In the genomic region with DNA sequence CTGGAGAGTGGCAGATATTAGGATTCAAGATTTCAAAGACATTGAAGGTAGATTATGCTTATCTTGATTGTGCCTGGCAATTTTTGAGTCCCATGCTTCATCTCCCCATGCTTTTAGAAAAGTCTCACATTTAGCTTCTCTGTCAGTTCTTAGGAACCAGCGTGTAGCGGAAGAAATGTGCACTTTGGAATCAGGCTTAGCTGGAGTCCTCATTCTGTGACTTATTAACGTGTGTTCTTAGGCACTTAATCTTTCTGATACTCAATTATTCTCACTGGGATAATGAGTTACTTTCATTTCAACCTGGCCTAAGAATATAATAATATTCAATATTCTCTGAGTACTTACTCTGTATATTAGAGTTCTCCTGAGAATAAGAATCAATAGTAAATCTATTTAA, we compare ENCODE assay signal across 28 mouse cellular contexts. TPM values are rescaled to one million over a fixed set of nuclear protein-coding genes. Genes with fewer than 3 reads are reported as not detected.
DNase-seq lines count a peak whose midpoint lies in the region; ATAC-seq and TF ChIP-seq lines count a peak whose summit lies in the region.
"Had no signal": no experiment of that assay in that cellular context is flagged by ENCODE, and none has a peak within 500 bp of the region (broad histone marks: within the 10 kb centered on the region; RNA-seq: fewer than 3 reads in every experiment).

No protein-coding gene starts in this region.

- no peaks in the 10 kb centered on the region for H3K9me3 ChIP-seq in kidney, embryonic 14.5 days (ENCODE audit: control insufficient read depth, low read length)
- no peaks in the 10 kb centered on the region for H3K9me3 ChIP-seq in intestine, embryonic 16.5 days (ENCODE audit: control insufficient read depth, low read length)
- H3K9me3 ChIP-seq: heart, embryonic 15.5 days; liver, embryonic 12.5 days; midbrain, embryonic 12.5 days; neural tube, embryonic 12.5 days had no signal

- no peak overlapping the region for H3K27ac ChIP-seq in kidney, embryonic 14.5 days (ENCODE audit: low read depth, low read length)
- H3K27ac ChIP-seq in intestine, embryonic 16.5 days (ENCODE audit: low read length): no peak overlapping the region; the same call in 1 of the 2 replicates
- H3K27ac ChIP-seq in layer of hippocampus, adult 2 months: no peak overlapping the region
- H3K27ac ChIP-seq: heart, embryonic 15.5 days; hindbrain, postnatal 0 days; liver, embryonic 12.5 days; midbrain, embryonic 12.5 days; neural tube, embryonic 12.5 days; stomach, postnatal 0 days had no signal

- H3K4me2 ChIP-seq in kidney, embryonic 14.5 days (replicated peaks; ENCODE audit: low read depth, low read length): no peak overlapping the region
- 0 out of 2 replicates have a peak overlapping the region, but pooled peaks have one; percentile 22 for H3K4me2 ChIP-seq in intestine, embryonic 16.5 days (ENCODE audit: low read depth, low read length)
- H3K4me2 ChIP-seq: heart, embryonic 15.5 days; liver, embryonic 12.5 days; midbrain, embryonic 12.5 days; neural tube, embryonic 12.5 days had no signal

- H3K9ac ChIP-seq in kidney, embryonic 14.5 days (ENCODE audit: low read depth, low read length): no peak overlapping the region
- H3K9ac ChIP-seq in intestine, embryonic 16.5 days (ENCODE audit: low read depth, low read length): no peak overlapping the region
- H3K9ac ChIP-seq: heart, embryonic 15.5 days; liver, embryonic 12.5 days; liver, postnatal 0 days; midbrain, embryonic 12.5 days; neural tube, embryonic 12.5 days had no signal

- DNase-seq in kidney, adult 8-10 months: peak; percentile 50 to 71
- DNase-seq in kidney, postnatal 14 days: peak; percentile 47
- DNase-seq in layer of hippocampus, adult 8-10 months (ENCODE audit: low spot score in 2 of 2): no peak
- no peak for DNase-seq in MN1 (ENCODE audit: low spot score)
- no peak for DNase-seq in layer of hippocampus, adult 2 months (ENCODE audit: low spot score in 2 of 2)
- DNase-seq: adrenal gland, postnatal 25 days; cerebellum, adult 18-20 months; cerebellum, postnatal 14 days; gastrocnemius, postnatal 10 days; left cerebral cortex, postnatal 4 days; liver, postnatal 0 days; lung, postnatal 36 days; right cerebral cortex, postnatal 4 days; thymus, adult 18-20 months; thymus, postnatal 36 days had no signal

- 0 out of 2 replicates have a peak, but pooled peaks cover 3% of the 10 kb centered on the region for H3K4me1 ChIP-seq in kidney, embryonic 14.5 days (ENCODE audit: control insufficient read depth, insufficient read depth, low read length)
- H3K4me1 ChIP-seq in intestine, embryonic 16.5 days (ENCODE audit: control insufficient read depth, insufficient read depth, low read length): 0 out of 2 replicates have a peak, but pooled peaks cover 5% of the 10 kb centered on the region
- H3K4me1 ChIP-seq: heart, embryonic 15.5 days; liver, embryonic 12.5 days; midbrain, embryonic 12.5 days; neural tube, embryonic 12.5 days had no signal

- no peak for ATAC-seq in kidney, embryonic 14.5 days (ENCODE audit: low FRiP score, low TSS enrichment)
- peak; percentile 66 for ATAC-seq in intestine, embryonic 16.5 days
- ATAC-seq: CD4-positive, CD25-positive, alpha-beta regulatory T cell, adult 4 months; hindbrain, postnatal 0 days; liver, embryonic 12.5 days; liver, postnatal 0 days had no signal

- TF ChIP-seq CTCF in layer of hippocampus, adult 2 months (conservative IDR thresholded peaks at IDR 0.05): no peak

- no peak overlapping the region for H3K4me3 ChIP-seq in kidney, embryonic 14.5 days (ENCODE audit: low read length)
- no peak overlapping the region for H3K4me3 ChIP-seq in intestine, embryonic 16.5 days (ENCODE audit: low read length)
- no peak overlapping the region for H3K4me3 ChIP-seq in layer of hippocampus, adult 2 months
- H3K4me3 ChIP-seq: erythroblast, embryonic 14.5 days; heart, embryonic 15.5 days; liver, embryonic 12.5 days; midbrain, embryonic 12.5 days; myocyte; neural tube, embryonic 12.5 days had no signal

- WGBS in kidney, embryonic 14.5 days: 74% methylated on average over 3 of the region's 3 CpGs
- 54% methylated on average over 3 of the region's 3 CpGs for WGBS in intestine, embryonic 16.5 days

- H3K27me3 ChIP-seq in kidney, embryonic 14.5 days (ENCODE audit: control insufficient read depth, insufficient read depth, low read length): no peaks in the 10 kb centered on the region
- H3K27me3 ChIP-seq in intestine, embryonic 16.5 days (replicated peaks; ENCODE audit: control insufficient read depth, insufficient read depth, low read length): no peaks in the 10 kb centered on the region
- H3K27me3 ChIP-seq: heart, embryonic 15.5 days; liver, embryonic 12.5 days; midbrain, embryonic 12.5 days; neural tube, embryonic 12.5 days had no signal

- H3K36me3 ChIP-seq in kidney, embryonic 14.5 days (ENCODE audit: control insufficient read depth, insufficient read depth, low read length): no peaks in the 10 kb centered on the region
- H3K36me3 ChIP-seq in intestine, embryonic 16.5 days (ENCODE audit: control insufficient read depth, insufficient read depth, low read length): no peaks in the 10 kb centered on the region
- H3K36me3 ChIP-seq: heart, embryonic 15.5 days; liver, embryonic 12.5 days; midbrain, embryonic 12.5 days; neural tube, embryonic 12.5 days had no signal

RNA-seq across cellular contexts. Expression of a gene that starts 10.2 kb away (rescaled TPM):
- 2.9 and 4.7 TPM in 2 replicates for polyA plus RNA-seq in kidney, embryonic 14.5 days (2014; fragmentation: Nextera tagmentation; extraction: Ambion mirVana)
- 12.7 and 13.9 TPM in 2 replicates for polyA plus RNA-seq in intestine, embryonic 16.5 days (2015; fragmentation: Nextera tagmentation; extraction: Ambion mirVana)
- total RNA-seq in layer of hippocampus, adult 8-10 months (2022): under 1 TPM; 0.14 to 0.27 (median 0.17) TPM
- under 1 TPM; 0.17 to 0.26 TPM for total RNA-seq in layer of hippocampus, adult 2 months (2021)
- total RNA-seq: adrenal gland, postnatal 25 days; gastrocnemius, postnatal 10 days; megakaryocyte, adult 5-6 weeks had no signal
- polyA plus RNA-seq: CD4-positive, CD25-positive, alpha-beta regulatory T cell, adult 4 months; erythroblast, embryonic 14.5 days; forebrain, embryonic 11.5 days; myocyte had no signal

Comparison
In these comparisons a context has a peak if more than half of its experiments do, and no peak if none do; other contexts are left out.
1. DNase-seq: peak in kidney, adult 8-10 months (2 of 2) and kidney, postnatal 14 days (single experiment); none in layer of hippocampus, adult 8-10 months (0 of 2), MN1 (single experiment) and layer of hippocampus, adult 2 months (0 of 2).